Mouse (Mus musculus) lung, postnatal 0 days (tissue): ENCODE measurements around the gene G3bp1. TPM values are rescaled to one million over a fixed set of nuclear protein-coding genes. Genes with fewer than 3 reads are reported as not detected.
A peak's percentile ranks its signal among the peaks of the same experiment; 100 is the strongest.

Experiments used
- ATAC-seq: fragments of 200-750 bp; cut with Nextera tagmentation; 2 replicates; pipeline ENCODE4 v1.8.0; 2017; ENCODE audit warnings: moderate library complexity
- DNase-seq: peaks from one replicate; pipeline ENCODE4 v3.0.0-alpha.2; 2016; ENCODE audit warnings: low spot score
- H3K27ac ChIP-seq: fragments of 300-500 bp; sonication (generic); 2 replicates; pipeline ENCODE4 v1.5.1; 2014; ENCODE audit warnings: antibody characterized with exemption, mild to moderate bottlenecking, low read length, mixed read lengths
- H3K27me3 ChIP-seq: fragments of 300-500 bp; sonication (generic); replicated peaks from 2 replicates; pipeline ENCODE4 v1.6.1; 2014; ENCODE audit warnings: low read length, mixed read lengths; ENCODE audit not compliant: insufficient read depth
- H3K36me3 ChIP-seq: fragments of 300-500 bp; sonication (generic); 2 replicates; pipeline ENCODE4 v1.6.1; 2014; ENCODE audit warnings: low read length, mixed read lengths; ENCODE audit not compliant: insufficient read depth
- H3K4me1 ChIP-seq: fragments of 300-500 bp; sonication (generic); 2 replicates; pipeline ENCODE4 v1.6.1; 2014; ENCODE audit warnings: antibody characterized with exemption, low read depth, low read length, mixed read lengths; ENCODE audit not compliant: insufficient read depth
- H3K4me2 ChIP-seq: fragments of 300-500 bp; sonication (generic); replicated peaks from 2 replicates; pipeline ENCODE4 v1.6.1; 2014; ENCODE audit warnings: low read depth, mild to moderate bottlenecking, low read length, moderate library complexity, mixed read lengths
- H3K4me3 ChIP-seq: fragments of 300-500 bp; sonication (generic); 2 replicates; pipeline ENCODE4 v1.5.1; 2014; ENCODE audit warnings: low read depth, low read length
- H3K9ac ChIP-seq: fragments of 300-500 bp; sonication (generic); replicated peaks from 2 replicates; pipeline ENCODE4 v1.6.1; 2014; ENCODE audit warnings: low read depth, mild to moderate bottlenecking
- H3K9me3 ChIP-seq: fragments of 300-500 bp; sonication (generic); 2 replicates; pipeline ENCODE4 v1.6.1; 2016; ENCODE audit warnings: low read length, mixed read lengths
- CTCF ChIP-seq: IDR thresholded peaks from 2 replicates; pipeline ENCODE4 v1.5.1; 2016; ENCODE audit warnings: antibody characterized with exemption, mild to moderate bottlenecking
- EP300 ChIP-seq: IDR thresholded peaks from 2 replicates; pipeline ENCODE4 v1.6.1; 2016; ENCODE audit warnings: antibody characterized with exemption, mild to moderate bottlenecking, control low read depth
- WGBS: fragments of 180-500 bp; shearing (Covaris S2); extraction: QIAGEN DNeasy Blood & Tissue Kit; methylation state at CpG from one replicate; pipeline ENCODE4 v1.1.7; 2014; 5-methylcytosine and 5-hydroxymethylcytosine counted together
- polyA plus RNA-seq: library from polyadenylated mRNA; unstranded; fragments of >200 nt; fragmentation: Nextera tagmentation; extraction: Ambion mirVana; gene quantifications from 2 replicates; pipeline ENCODE4 v1.2.1, GENCODE M21; 2015

The G3bp1 gene
- polyA plus RNA-seq, 1 experiment from 2014 or later: 47.7 TPM

DNA sequence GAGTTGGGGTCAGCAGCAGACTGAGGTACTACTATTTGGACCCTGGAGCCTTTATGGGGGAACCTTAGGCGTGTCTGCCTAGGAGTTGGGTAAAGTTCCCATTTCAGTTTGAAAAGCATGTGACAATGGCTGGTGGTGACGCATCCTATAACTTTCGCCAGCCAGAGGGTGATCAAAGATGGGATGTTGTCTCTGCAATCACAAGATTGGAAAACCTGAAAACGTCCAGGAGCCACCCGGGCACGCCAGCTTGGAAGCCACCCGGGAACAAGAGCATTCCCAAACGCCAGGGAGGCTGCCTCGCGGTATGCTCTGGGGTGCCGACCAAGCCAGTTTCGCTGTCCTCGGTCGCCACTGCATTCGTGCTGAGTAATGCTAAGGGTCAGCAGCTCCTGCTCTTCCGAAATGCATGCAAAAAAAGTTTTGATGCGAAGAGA, 856 bp upstream of the G3bp1 start:
- H3K9ac ChIP-seq: peak overlapping the region; percentile 48
- peak; percentile 55 for DNase-seq
- no peaks in the 10 kb centered on the region for H3K27me3 ChIP-seq
- peak overlapping the region; percentile 47 for H3K4me3 ChIP-seq
- WGBS: 4% methylated on average over 17 of the region's 17 CpGs
- 0 out of 2 replicates have a peak, but pooled peaks cover 7% of the 10 kb centered on the region for H3K4me1 ChIP-seq
- no peaks in the 10 kb centered on the region for H3K36me3 ChIP-seq
- no peak for ATAC-seq
- H3K4me2 ChIP-seq: peak overlapping the region; percentile 62
- H3K27ac ChIP-seq: peak overlapping the region; percentile 94
- TF ChIP-seq EP300 (no peak), CTCF (no peak)
- no peaks in the 10 kb centered on the region for H3K9me3 ChIP-seq

DNA sequence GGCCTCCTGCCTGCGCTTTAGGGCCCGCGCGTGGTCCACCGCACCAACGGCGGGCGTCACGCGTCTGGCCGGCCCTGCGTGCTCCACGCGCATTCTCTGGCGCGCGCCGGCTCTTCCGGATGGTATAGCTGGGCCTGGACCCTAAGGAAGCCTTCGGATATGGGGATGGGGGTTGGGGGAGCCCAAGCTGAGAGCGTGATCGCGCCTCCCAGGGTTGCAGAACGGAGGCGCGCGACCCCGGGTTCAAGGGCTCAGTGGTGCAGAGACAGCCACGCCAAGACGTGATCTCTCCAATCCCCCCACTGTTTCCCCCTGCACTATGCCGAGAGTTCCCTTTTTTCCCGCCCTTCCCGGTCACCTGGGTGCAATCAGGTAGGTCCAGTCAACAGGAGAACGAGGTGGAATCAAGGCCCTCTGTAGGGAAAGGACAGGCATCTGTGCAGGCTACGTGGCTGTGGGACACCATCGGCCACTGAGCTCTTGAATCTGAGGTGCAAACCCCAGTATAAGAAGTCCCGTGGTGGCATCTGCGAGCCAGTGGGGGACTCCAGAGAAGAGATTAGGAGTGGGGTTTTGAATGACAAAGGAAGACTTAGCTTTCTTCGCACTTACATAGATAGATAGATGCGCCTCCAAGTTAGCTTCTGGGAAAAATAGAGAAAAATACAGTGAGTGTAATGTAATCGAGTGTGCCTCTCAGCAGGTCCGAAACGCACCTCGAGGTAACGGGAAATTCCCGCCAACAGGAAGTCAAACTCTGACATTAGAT, 622 bp downstream of the G3bp1 start:
- ATAC-seq (no peak; the same call in 1 of the 2 replicates), DNase-seq (peak; percentile 24)
- peak overlapping the region; percentile 92 for H3K4me3 ChIP-seq
- H3K9me3 ChIP-seq: no peaks in the 10 kb centered on the region
- H3K4me1 ChIP-seq: 0 out of 2 replicates have a peak, but pooled peaks cover 7% of the 10 kb centered on the region
- H3K27ac ChIP-seq: peak overlapping the region; percentile 77
- no peaks in the 10 kb centered on the region for H3K27me3 ChIP-seq
- H3K9ac ChIP-seq: peak overlapping the region; percentile 88
- peak overlapping the region; percentile 94 for H3K4me2 ChIP-seq
- TF ChIP-seq EP300: no peak
- no peak for TF ChIP-seq CTCF
- WGBS: under 1% methylated on average over 42 of the region's 46 CpGs
- H3K36me3 ChIP-seq: no peaks in the 10 kb centered on the region

DNA sequence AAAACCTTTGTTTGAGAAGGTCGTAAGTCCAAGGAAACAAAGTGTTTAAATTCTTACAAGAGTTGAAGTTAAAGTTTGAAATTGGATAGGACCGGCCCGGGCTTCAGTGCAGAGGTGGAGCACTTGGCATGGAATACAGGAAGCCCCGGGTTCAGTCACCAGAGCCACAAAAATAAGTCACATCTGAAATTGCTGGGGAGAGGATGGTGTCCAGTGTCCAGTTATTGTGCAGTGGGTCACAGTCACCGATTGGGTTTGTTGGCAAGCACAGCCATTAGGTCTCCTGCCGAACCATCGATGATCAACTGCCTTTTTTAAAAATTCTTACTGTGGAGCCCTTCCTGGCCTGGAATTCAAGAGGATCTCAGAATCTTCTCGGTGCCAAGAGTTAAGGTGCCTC, 1.3 kb downstream of the G3bp1 start:
- TF ChIP-seq EP300 (no peak), CTCF (no peak)
- no peaks in the 10 kb centered on the region for H3K36me3 ChIP-seq
- H3K27ac ChIP-seq: peak overlapping the region; percentile 5; the same call in 1 of the 2 replicates
- peak; percentile 23 for DNase-seq
- peak overlapping the region; percentile 92 for H3K4me3 ChIP-seq
- 15% methylated on average over 8 of the region's 8 CpGs for WGBS
- H3K4me2 ChIP-seq: peak overlapping the region; percentile 94
- H3K9me3 ChIP-seq: no peaks in the 10 kb centered on the region
- H3K4me1 ChIP-seq: 0 out of 2 replicates have a peak, but pooled peaks cover 7% of the 10 kb centered on the region
- H3K9ac ChIP-seq: 0 out of 2 replicates have a peak overlapping the region, but pooled peaks have one; percentile 5
- no peak for ATAC-seq
- no peaks in the 10 kb centered on the region for H3K27me3 ChIP-seq

DNA sequence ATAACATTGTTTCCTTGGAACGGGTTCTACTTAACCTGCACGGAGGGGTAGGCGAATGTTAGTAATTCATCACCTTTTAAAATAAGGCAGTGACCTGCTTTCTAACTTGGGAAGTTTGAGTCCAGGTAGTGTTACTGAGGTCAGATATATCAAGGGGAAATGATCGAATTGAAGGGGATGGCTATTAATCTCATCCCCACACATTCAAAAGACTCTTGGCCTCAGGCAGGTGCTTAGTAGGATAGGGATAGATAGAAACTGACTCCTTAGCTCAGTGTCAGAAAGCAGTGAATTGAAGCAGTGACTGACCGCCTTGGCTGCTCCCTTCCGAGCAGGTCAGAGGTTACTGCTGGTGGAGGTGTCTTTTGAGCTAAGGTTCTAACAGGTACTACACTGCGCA, 2.0 kb downstream of the G3bp1 start:
- Histone ChIP-seq H3K9me3 (no peaks in the 10 kb centered on the region), H3K27me3 (no peaks in the 10 kb centered on the region), H3K4me3 (0 out of 2 replicates have a peak overlapping the region, but pooled peaks have one; percentile 92), H3K9ac (no peak overlapping the region), H3K4me1 (0 out of 2 replicates have a peak, but pooled peaks cover 7% of the 10 kb centered on the region), H3K4me2 (no peak overlapping the region), H3K36me3 (no peaks in the 10 kb centered on the region), H3K27ac (no peak overlapping the region)
- TF ChIP-seq EP300 (no peak), CTCF (no peak)
- ATAC-seq (no peak), DNase-seq (no peak)
- WGBS: 79% methylated on average over 7 of the region's 7 CpGs

DNA sequence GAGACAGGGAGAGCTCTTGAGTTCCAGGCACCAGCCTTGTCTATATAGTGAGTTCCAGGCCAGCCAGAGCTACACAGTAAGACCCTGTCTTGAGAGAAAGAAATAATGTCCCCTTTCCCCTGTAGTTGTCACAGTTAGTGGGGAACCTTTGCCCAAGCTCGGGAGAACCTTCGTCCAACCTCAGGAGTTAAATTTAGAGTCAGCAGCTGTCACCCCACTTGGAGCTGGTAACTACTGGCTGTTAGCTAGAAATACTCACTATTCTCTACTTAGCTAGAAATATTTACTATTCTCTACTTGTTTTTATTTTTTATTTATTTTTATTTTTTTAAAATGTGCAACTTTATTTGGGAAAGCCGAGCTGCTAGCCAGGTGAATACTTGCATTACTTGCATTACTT, 3.7 kb downstream of the G3bp1 start:
- TF ChIP-seq CTCF: no peak
- no peak for TF ChIP-seq EP300
- no peak for DNase-seq
- WGBS: 76% methylated on average over 3 of the region's 3 CpGs
- Histone ChIP-seq H3K4me3 (no peak overlapping the region), H3K27me3 (no peaks in the 10 kb centered on the region), H3K27ac (no peak overlapping the region), H3K9ac (no peak overlapping the region), H3K4me2 (no peak overlapping the region), H3K9me3 (no peaks in the 10 kb centered on the region), H3K36me3 (no peaks in the 10 kb centered on the region), H3K4me1 (0 out of 2 replicates have a peak, but pooled peaks cover 7% of the 10 kb centered on the region)
- no peak for ATAC-seq

DNA sequence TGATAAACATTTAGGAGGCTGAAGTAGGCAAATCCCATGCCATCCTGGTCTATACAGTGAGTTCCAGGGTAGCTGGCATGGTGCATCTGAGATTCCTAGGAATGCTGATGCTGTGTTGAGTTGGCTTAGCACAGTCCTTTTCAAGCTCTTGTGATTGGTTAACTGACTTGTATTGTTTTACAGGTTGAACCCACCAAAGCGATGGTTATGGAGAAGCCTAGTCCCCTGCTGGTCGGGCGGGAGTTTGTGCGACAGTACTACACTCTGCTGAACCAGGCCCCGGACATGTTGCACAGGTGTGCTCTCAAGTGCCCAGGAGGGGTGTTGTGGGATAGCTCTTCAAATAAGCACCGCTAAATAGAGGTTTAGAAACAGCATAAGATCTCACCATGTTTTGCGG, 16.0 kb downstream of the G3bp1 start:
- peaks cover 24% of the 10 kb centered on the region for H3K36me3 ChIP-seq
- DNase-seq: no peak
- no peak for ATAC-seq

More for the DNA sequence above, 16.0 kb downstream of the G3bp1 start:
- WGBS: 96% methylated on average over 7 of the region's 7 CpGs
- H3K27ac ChIP-seq: no peak overlapping the region
- no peak overlapping the region for H3K4me2 ChIP-seq
- no peak overlapping the region for H3K9ac ChIP-seq
- no peak overlapping the region for H3K4me3 ChIP-seq
- no peaks in the 10 kb centered on the region for H3K4me1 ChIP-seq
- no peaks in the 10 kb centered on the region for H3K9me3 ChIP-seq
- H3K27me3 ChIP-seq: no peaks in the 10 kb centered on the region
- TF ChIP-seq CTCF (no peak), EP300 (no peak)
